Mouse (Mus musculus) stomach, embryonic 15.5 days (tissue): Measurements from ENCODE around the gene B3galt4. TPM values are rescaled to one million over a fixed set of nuclear protein-coding genes. Genes with fewer than 3 reads are reported as not detected.

Experiments used
- ATAC-seq: fragments of 200-750 bp; cut with Nextera tagmentation; 2 replicates; pipeline ENCODE4 v1.8.0; 2017; ENCODE audit warnings: low read depth, moderate number of reproducible peaks, moderate TSS enrichment; ENCODE audit not compliant: insufficient read depth, low FRiP score
- H3K27ac ChIP-seq: fragments of 300-500 bp; sonication (generic); 2 replicates; pipeline ENCODE4 v1.5.1; 2015; ENCODE audit warnings: mild to moderate bottlenecking, inconsistent platforms
- H3K27me3 ChIP-seq: fragments of 300-500 bp; sonication (generic); replicated peaks from 2 replicates; pipeline ENCODE4 v1.6.1; 2015; ENCODE audit warnings: inconsistent platforms
- H3K36me3 ChIP-seq: fragments of 300-500 bp; sonication (generic); 2 replicates; pipeline ENCODE4 v1.6.1; 2015; ENCODE audit warnings: inconsistent platforms
- H3K4me1 ChIP-seq: fragments of 300-500 bp; sonication (generic); 2 replicates; pipeline ENCODE4 v1.6.1; 2015; ENCODE audit warnings: inconsistent platforms
- H3K4me2 ChIP-seq: fragments of 300-500 bp; sonication (generic); 2 replicates; pipeline ENCODE4 v1.6.1; 2015; ENCODE audit warnings: mild to moderate bottlenecking, inconsistent platforms
- H3K4me3 ChIP-seq: fragments of 300-500 bp; sonication (generic); replicated peaks from 2 replicates; pipeline ENCODE4 v1.5.1; 2015; ENCODE audit warnings: inconsistent platforms
- H3K9ac ChIP-seq: fragments of 300-500 bp; sonication (generic); 2 replicates; pipeline ENCODE4 v1.6.1; 2015; ENCODE audit warnings: inconsistent platforms
- H3K9me3 ChIP-seq: fragments of 300-500 bp; sonication (generic); 2 replicates; pipeline ENCODE4 v1.6.1; 2016; ENCODE audit warnings: inconsistent platforms
- WGBS: fragments of 180-500 bp; shearing (Covaris S2); methylation state at CpG from one replicate; pipeline ENCODE4 v1.1.7; 2015; 5-methylcytosine and 5-hydroxymethylcytosine counted together
- polyA plus RNA-seq: library from polyadenylated mRNA; unstranded; fragments of >200 nt; fragmentation: Nextera tagmentation; extraction: Ambion mirVana; gene quantifications from 2 replicates; pipeline ENCODE4 v1.2.1, GENCODE M21; 2015

B3galt4 gene
- polyA plus RNA-seq, 1 experiment from 2014 or later, result 8.2 TPM

DNA sequence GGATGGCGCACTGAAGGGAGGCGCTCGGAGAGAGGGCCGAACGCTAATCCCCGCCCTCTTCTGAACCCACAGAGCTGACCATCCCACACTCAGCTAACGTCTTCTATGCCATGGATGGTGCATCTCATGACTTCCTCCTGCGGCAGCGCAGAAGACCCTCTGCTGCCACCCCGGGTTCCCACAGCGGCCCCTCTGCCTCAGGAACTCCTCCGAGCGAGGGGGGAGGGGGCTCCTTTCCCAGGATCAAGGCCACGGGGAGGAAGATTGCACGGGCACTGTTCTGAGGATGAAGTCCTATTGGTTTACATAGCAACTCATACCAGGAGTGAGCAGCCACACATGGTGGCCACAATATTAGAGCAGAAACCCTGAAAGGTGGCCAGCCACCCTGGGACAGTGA, 14.3 kb downstream of the B3galt4 start:
- no peak overlapping the region for H3K27ac ChIP-seq
- H3K9me3 ChIP-seq, result no peaks in the 10 kb centered on the region
- H3K4me3 ChIP-seq, result no peak overlapping the region
- H3K4me1 ChIP-seq, result peaks cover 23% of the 10 kb centered on the region
- no peak overlapping the region for H3K9ac ChIP-seq
- H3K27me3 ChIP-seq, result no peaks in the 10 kb centered on the region
- 79% methylated on average over 15 of the region's 15 CpGs for WGBS
- H3K4me2 ChIP-seq, result no peak overlapping the region
- H3K36me3 ChIP-seq, result peaks cover 20% of the 10 kb centered on the region
- no peak for ATAC-seq

DNA sequence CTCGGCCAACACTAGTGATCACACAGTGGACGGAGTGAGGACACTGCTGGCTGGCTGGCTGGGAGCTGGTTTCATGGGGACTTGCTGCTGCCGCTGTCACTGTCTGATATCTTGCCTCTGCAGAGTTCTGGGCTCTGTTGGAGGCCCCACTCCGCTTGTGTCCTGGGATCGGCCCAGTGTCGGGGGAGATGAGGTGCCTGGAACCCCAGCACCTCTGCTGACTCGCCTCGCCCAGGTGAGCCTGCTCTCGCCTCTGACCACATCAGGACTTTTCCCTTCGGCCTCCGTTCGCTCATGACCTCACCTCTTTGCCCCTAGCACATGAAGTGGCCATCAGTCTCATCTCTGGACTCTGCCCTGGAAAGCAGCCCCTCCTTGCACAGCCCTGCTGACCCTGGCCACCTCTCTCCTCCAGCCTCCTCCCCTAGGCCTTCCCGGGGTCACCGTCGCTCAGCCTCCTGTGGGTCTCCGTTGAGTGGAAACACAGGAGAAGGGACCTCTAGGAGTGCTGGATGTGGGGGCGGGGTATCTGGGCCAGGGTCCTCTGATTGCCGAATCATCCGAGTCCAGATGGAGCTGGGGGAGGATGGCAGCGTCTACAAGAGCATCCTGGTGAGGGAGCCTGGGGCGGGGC, 15.7 kb downstream of the B3galt4 start:
- Histone ChIP-seq H3K9ac (no peak overlapping the region), H3K9me3 (no peaks in the 10 kb centered on the region), H3K4me2 (no peak overlapping the region), H3K4me1 (peaks cover 20% of the 10 kb centered on the region), H3K36me3 (peaks cover 20% of the 10 kb centered on the region), H3K27ac (no peak overlapping the region), H3K27me3 (no peaks in the 10 kb centered on the region), H3K4me3 (no peak overlapping the region)
- no peak for ATAC-seq
- 80% methylated on average over 21 of the region's 21 CpGs for WGBS

DNA sequence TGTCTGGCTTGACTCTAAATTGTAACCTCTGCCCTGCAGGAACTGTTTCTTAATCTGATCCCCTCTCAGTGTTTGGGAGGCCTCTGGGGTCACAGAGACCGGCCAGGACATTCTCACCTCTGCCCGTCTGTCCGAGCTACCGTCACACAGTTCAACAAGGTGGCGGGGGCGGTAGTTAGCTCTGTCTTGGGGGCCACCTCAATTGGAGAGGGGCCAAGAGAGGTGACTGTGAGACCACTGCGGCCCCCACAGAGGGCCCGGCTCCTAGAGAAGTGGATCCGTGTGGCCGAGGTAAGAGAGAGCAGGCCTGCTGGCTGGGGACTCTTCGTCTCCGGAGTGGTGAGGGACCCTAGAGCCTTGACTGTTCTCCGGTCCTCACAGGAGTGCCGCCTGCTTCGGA, 18.3 kb downstream of the B3galt4 start:
- WGBS, result 91% methylated on average over 15 of the region's 15 CpGs

DNA sequence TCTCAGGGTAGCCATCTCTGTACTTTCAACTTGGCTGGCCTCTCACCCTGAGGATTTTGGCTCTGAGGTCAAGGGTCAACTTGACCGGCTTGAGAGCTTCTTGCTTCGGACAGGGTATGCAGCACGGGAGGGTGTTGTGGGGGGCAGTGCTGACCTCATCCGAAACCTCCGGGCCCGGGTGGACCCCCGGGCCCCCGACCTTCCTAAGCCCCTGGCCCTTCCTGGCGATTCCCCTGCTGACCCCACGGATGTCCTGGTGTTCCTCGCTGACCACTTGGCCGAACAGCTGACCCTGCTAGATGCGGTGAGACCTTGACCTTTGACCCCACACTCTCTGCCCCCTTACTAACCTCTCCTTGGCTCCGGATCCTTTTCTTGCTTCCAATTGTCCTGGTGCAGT, 18.8 kb downstream of the B3galt4 start:
- no peak for ATAC-seq
- H3K9ac ChIP-seq, result no peak overlapping the region
- H3K27ac ChIP-seq, result no peak overlapping the region
- 91% methylated on average over 14 of the region's 14 CpGs for WGBS
- peaks cover 17% of the 10 kb centered on the region for H3K4me1 ChIP-seq
- H3K36me3 ChIP-seq, result peaks cover 13% of the 10 kb centered on the region
- H3K4me2 ChIP-seq, result no peak overlapping the region
- H3K9me3 ChIP-seq, result no peaks in the 10 kb centered on the region
- H3K4me3 ChIP-seq, result no peak overlapping the region
- H3K27me3 ChIP-seq, result no peaks in the 10 kb centered on the region

More for the DNA sequence above, 18.3 kb downstream of the B3galt4 start:
- ATAC-seq, result no peak
- Histone ChIP-seq H3K27me3 (no peaks in the 10 kb centered on the region), H3K9me3 (no peaks in the 10 kb centered on the region), H3K4me3 (no peak overlapping the region), H3K4me1 (peaks cover 17% of the 10 kb centered on the region), H3K4me2 (no peak overlapping the region), H3K27ac (no peak overlapping the region), H3K36me3 (peaks cover 15% of the 10 kb centered on the region), H3K9ac (no peak overlapping the region)

DNA sequence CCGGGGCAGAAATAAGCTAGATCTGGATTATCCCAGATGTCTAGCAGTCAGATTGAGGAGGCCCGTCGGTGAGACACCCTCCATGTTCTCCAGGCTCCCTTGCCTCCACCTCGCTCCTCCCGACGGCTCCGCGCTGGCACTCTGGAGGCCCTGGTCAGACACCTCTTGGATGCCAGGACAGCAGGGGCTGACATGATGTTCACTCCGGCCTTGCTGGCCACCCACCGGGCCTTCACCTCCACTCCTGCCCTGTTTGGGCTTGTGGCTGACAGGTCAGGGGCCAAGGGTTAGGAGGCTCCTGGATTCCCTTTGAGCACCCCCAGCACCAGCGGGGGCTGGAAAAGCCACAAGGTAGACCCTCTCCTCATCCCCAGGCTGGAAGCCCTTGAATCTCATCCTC, 19.3 kb downstream of the B3galt4 start:
- H3K27ac ChIP-seq, result no peak overlapping the region
- H3K27me3 ChIP-seq, result no peaks in the 10 kb centered on the region
- H3K4me3 ChIP-seq, result no peak overlapping the region
- ATAC-seq, result no peak
- no peak overlapping the region for H3K4me2 ChIP-seq
- H3K9ac ChIP-seq, result no peak overlapping the region
- WGBS, result 94% methylated on average over 11 of the region's 11 CpGs
- no peaks in the 10 kb centered on the region for H3K9me3 ChIP-seq
- H3K4me1 ChIP-seq, result peaks cover 17% of the 10 kb centered on the region
- peaks cover 8% of the 10 kb centered on the region; the same call in 1 of the 2 replicates for H3K36me3 ChIP-seq

DNA sequence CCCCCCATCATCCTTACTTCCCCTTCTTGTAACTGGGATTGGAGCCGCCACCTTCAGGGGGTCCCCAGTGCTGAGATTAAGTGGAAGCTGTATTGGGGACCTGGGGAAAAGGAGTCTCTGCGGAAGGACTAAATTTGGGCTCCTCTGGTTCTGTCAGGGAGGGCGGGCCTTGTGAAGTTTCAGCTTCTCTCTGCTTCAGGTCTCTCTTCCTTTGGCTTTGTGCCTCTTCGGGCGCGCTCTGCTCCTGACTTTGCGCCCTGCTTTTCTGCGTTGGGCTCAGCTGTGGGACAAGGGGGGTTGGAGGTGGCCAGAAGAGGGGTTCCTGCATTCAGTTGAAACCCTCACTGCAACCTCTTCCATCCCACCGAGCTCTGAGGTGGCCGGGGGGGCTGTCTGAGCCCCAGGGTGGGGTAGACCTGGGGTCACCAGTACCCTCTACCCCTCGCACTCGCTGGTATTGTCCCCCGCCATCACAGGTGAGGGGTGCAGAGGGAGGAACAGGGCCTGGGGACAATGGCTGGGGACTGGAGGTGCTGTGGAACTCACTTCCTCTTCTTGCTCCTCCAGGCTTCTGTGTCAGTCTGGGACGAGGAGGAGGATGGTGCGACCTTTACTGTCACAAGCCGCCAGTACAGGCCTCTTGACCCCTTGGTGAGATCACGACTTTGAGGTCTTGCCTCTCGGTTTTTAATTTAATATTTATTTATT, 20.0 kb downstream of the B3galt4 start:
- Histone ChIP-seq H3K4me3 (peak overlapping the region; percentile 81), H3K9ac (0 out of 2 replicates have a peak overlapping the region, but pooled peaks have one; percentile 10), H3K4me1 (peaks cover 17% of the 10 kb centered on the region), H3K4me2 (peak overlapping the region; percentile 95), H3K9me3 (no peaks in the 10 kb centered on the region), H3K27me3 (no peaks in the 10 kb centered on the region), H3K36me3 (0 out of 2 replicates have a peak, but pooled peaks cover 7% of the 10 kb centered on the region), H3K27ac (peak overlapping the region; percentile 98)
- 41% methylated on average over 18 of the region's 18 CpGs for WGBS
- ATAC-seq, result no peak

DNA sequence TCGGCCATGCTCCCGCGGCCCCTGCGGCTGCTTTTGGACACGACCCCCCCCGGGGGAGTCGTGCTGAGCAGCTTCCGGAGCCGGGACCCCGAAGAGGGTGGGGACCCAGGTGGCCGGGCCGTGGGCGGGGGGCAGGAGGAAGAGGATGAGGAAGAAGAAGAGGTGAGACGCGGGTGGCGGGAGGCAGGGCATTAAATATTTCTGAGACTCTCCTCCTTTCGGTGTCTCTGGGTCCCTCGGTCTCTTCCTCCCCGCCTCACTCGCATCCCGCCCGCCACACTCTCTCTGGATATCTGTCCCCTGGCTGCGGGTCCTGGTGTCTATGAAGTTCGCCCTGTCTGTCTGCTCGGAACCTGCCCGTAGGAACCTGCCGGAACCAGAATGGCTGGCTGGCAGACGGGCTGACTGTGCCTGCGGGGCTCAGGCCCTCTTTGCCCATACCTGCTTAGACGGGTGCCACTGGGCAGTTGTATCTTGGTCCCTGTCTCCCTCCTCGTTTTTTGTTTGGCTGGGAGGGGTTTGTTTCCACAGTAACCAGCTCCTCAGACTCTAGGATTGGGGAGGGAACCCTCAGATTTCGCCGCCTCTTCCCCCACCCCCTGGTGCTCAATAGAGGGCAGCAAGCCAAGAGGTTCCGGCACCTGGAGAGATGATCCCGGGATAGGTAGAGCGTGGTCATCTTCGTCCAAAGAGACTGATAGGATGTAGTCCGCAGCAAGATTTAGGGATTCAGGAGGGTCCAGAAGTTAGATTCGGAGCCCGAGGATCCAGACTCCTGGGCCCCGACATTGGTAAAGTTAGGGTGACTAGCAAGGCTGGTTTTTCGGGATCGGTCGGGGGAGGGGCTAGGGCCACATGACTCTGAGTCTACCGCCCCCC, 20.8 kb downstream of the B3galt4 start:
- Histone ChIP-seq H3K4me1 (peaks cover 17% of the 10 kb centered on the region), H3K27ac (peak overlapping the region; percentile 98), H3K9me3 (no peaks in the 10 kb centered on the region), H3K9ac (peak overlapping the region; percentile 68), H3K4me2 (peak overlapping the region; percentile 95), H3K36me3 (peaks cover 4% of the 10 kb centered on the region; the same call in 1 of the 2 replicates), H3K27me3 (no peaks in the 10 kb centered on the region), H3K4me3 (peak overlapping the region; percentile 81)
- ATAC-seq, result peak; percentile 28; the same call in 1 of the 2 replicates
- under 1% methylated on average over 40 of the region's 45 CpGs for WGBS

DNA sequence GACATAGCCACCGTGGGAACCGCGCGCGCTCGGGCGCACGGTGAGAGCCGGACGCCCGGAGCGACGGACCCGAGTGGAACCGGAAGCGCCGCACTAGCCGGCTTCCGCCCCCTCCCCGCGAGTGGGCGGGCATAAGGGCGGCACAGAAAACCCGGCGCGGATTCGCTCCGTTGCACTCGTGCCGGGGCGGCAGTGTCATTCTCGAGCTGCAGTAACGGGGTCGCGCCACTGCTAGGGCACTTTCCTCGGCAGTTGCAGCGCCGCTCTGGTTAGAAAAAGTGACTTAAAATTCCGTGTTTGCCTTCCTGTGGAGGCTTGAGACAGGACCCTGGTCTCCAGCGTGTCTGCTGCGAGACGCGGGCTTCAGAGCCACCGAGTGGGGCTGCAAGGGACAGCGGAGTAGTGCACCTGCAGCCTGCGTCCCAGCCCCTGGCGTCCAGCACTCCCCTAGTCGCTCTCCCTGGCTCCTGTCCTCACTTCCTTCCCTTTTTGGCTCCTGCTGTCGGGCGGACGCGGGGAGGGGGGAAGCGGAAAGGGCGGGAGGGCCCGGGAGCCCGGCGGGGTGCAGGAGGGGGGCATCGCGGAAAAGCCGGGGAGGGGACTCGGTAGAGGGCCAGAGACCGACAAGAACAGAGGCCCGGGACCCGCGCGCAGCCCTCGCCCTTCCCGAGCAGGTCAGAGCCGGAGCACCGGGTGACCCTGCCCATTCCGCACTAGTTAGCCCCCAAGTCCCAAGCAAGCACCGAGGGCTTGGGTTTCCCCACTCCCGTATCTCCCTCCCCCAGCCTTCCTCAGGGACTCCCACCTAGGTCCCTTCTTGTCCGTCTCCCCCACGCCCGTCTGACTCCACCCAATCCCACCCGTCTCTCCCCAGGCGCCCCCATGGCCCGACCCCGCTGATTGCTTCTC, 21.7 kb downstream of the B3galt4 start, which contains the start of gene Rgl2:
Gene Rgl2, plus strand, starts transcription at position 173 of the 909 bp plus-strand sequence.
- ATAC-seq, result peak; percentile 83
- Histone ChIP-seq H3K27me3 (no peaks in the 10 kb centered on the region), H3K9ac (peak within 1 kb of the TSS; percentile 68), H3K4me2 (peak within 1 kb of the TSS; percentile 95), H3K9me3 (no peaks in the 10 kb centered on the region), H3K4me1 (peaks cover 17% of the 10 kb centered on the region), H3K4me3 (peak within 1 kb of the TSS; percentile 81), H3K36me3 (no peaks in the 10 kb centered on the region; the same call in 1 of the 2 replicates), H3K27ac (peak within 1 kb of the TSS; percentile 98)
- WGBS, result under 1% methylated on average over 75 of the region's 80 CpGs

DNA sequence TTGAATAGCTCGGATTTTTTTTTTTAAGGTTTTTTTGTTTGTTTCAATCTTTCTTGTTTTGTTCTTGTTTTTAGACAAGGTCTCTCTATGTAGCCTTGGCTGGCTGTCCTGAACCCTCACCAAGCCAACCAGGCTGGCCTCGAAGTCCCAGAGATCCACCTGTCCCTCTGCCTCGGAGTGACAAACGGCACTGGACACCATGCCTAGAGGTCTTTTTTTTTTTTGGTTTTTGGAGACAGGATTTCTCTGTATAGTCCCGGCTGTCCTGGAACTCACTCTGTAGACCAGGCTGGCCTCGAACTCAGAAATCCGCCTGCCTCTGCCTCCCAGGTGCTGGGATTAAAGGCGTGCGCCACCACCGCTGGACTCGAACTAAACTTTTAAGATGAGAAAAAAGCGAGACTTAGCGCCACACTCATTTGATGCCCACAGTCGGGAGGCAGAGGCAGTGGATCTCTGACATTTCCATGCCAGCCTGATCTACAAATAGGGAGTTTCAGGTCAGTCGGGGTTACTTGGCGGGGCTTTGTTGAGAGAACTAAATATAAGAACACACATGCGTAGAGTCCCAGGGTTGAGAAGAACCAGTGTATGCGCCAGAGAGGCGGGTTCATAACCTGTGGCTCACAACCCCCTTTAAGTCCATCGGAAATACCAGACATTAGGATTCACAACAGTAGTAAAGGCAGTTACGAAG, 22.9 kb downstream of the B3galt4 start:
- Histone ChIP-seq H3K4me3 (peak overlapping the region; percentile 81), H3K27me3 (no peaks in the 10 kb centered on the region), H3K9me3 (no peaks in the 10 kb centered on the region), H3K36me3 (no peaks in the 10 kb centered on the region; the same call in 1 of the 2 replicates), H3K27ac (no peak overlapping the region), H3K9ac (peak overlapping the region; percentile 53; the same call in 1 of the 2 replicates), H3K4me2 (peak overlapping the region; percentile 95), H3K4me1 (peaks cover 17% of the 10 kb centered on the region)
- ATAC-seq, result no peak
- WGBS, result 60% methylated on average over 21 of the region's 21 CpGs

DNA sequence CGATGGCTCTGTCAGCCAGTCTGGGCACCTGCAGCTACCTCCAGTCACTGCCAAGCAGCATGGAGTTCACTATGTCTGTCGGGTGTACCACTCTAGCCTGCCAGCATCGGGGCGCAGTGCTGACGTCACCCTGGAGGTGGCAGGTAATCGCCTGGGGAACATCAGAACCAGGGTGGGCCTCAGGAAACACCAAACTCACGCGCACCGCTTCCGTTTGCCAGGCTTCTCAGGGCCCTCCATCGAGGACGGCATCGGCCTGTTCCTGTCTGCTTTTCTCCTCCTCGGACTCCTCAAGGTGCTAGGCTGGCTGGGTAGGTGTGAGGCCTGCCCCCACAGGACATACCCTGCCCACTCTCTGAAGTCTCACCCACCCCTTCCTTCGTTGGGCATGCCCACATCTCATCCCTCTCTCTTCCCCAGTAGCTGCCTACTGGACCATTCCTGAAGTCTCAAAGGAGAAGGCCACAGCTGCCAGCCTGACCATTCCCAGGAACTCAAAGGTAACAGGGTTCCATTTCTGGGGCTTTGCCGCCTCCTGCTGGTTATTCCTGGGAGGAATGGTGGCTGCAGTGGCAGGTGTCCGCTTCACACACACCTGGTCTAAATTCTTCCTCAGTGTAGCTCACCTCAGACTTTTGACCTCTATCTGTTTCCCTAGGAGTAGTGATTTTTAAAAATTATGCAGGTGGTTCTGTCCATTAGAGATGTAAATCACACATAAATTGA, 24.9 kb downstream of the B3galt4 start:
- H3K4me2 ChIP-seq, result no peak overlapping the region
- H3K4me3 ChIP-seq, result no peak overlapping the region
- H3K36me3 ChIP-seq, result no peaks in the 10 kb centered on the region; the same call in 1 of the 2 replicates
- H3K9me3 ChIP-seq, result no peaks in the 10 kb centered on the region
- 71% methylated on average over 17 of the region's 17 CpGs for WGBS
- no peaks in the 10 kb centered on the region for H3K27me3 ChIP-seq
- H3K4me1 ChIP-seq, result peaks cover 15% of the 10 kb centered on the region
- no peak overlapping the region for H3K27ac ChIP-seq
- H3K9ac ChIP-seq, result no peak overlapping the region
- no peak for ATAC-seq
